In genomic region chr1:43455196-43455595, GRCm38 (mm10) we compare ENCODE assay signal across 19 mouse cellular contexts.
"Had no signal": no experiment of that assay in that cellular context is flagged by ENCODE, and none has a peak within 500 bp of the region (broad histone marks: within the 10 kb centered on the region; RNA-seq: fewer than 3 reads in every experiment).

No protein-coding gene starts in this region.

- ATAC-seq: hindbrain, postnatal 0 days; midbrain, embryonic 15.5 days had no signal

- H3K9ac ChIP-seq: kidney, embryonic 15.5 days; limb, embryonic 12.5 days; limb, embryonic 15.5 days; lung, embryonic 15.5 days; midbrain, embryonic 12.5 days; midbrain, embryonic 15.5 days; neural tube, embryonic 13.5 days had no signal

- H3K27me3 ChIP-seq: kidney, embryonic 15.5 days; limb, embryonic 12.5 days; limb, embryonic 15.5 days; lung, embryonic 15.5 days; midbrain, embryonic 12.5 days; midbrain, embryonic 15.5 days; neural tube, embryonic 13.5 days had no signal

- H3K9me3 ChIP-seq: kidney, embryonic 15.5 days; limb, embryonic 12.5 days; limb, embryonic 15.5 days; lung, embryonic 15.5 days; midbrain, embryonic 12.5 days; midbrain, embryonic 15.5 days; neural tube, embryonic 13.5 days had no signal

- H3K4me2 ChIP-seq: kidney, embryonic 15.5 days; limb, embryonic 12.5 days; limb, embryonic 15.5 days; lung, embryonic 15.5 days; midbrain, embryonic 12.5 days; midbrain, embryonic 15.5 days; neural tube, embryonic 13.5 days had no signal

- H3K36me3 ChIP-seq: kidney, embryonic 15.5 days; limb, embryonic 12.5 days; limb, embryonic 15.5 days; lung, embryonic 15.5 days; midbrain, embryonic 12.5 days; midbrain, embryonic 15.5 days; neural tube, embryonic 13.5 days had no signal

- H3K4me3 ChIP-seq: kidney, embryonic 15.5 days; limb, embryonic 12.5 days; limb, embryonic 15.5 days; lung, embryonic 15.5 days; midbrain, embryonic 12.5 days; midbrain, embryonic 15.5 days; neural tube, embryonic 13.5 days had no signal

- H3K27ac ChIP-seq: hindbrain, postnatal 0 days; kidney, embryonic 15.5 days; limb, embryonic 12.5 days; limb, embryonic 15.5 days; lung, embryonic 15.5 days; midbrain, embryonic 12.5 days; midbrain, embryonic 15.5 days; neural tube, embryonic 13.5 days had no signal

- DNase-seq: kidney, adult 8-10 months; kidney, postnatal 10 days; kidney, postnatal 36 days; layer of hippocampus, postnatal 36 days; left cerebral cortex, postnatal 4 days; lung, adult 18-20 months; lung, postnatal 10 days; lung, postnatal 36 days; retina, postnatal 1 day; thymus, adult 2 months; thymus, postnatal 25 days had no signal
